Mouse (Mus musculus) olfactory bulb, adult 2 months (tissue): ENCODE results near the gene Fam208b.

Source experiments
- CTCF ChIP-seq: fragments of 200-500 bp; IDR thresholded peaks from 2 replicates; pipeline ENCODE4 v1.5.1; 2012; ENCODE audit warnings: low read depth, mild to moderate bottlenecking, low read length, moderate library complexity; ENCODE audit not compliant: insufficient read depth
- POLR2A ChIP-seq: fragments of 200-500 bp; IDR thresholded peaks from 2 replicates; pipeline ENCODE4 v1.6.1; 2012; ENCODE audit warnings: mild to moderate bottlenecking, low read depth, low read length, moderate library complexity; ENCODE audit not compliant: insufficient read depth

- TF ChIP-seq CTCF (0 out of 2 replicates have a peak, but pooled peaks have one; percentile 7), POLR2A (peak; percentile 62)
These were observed 23.2 kb upstream of the Fam208b start, which contains the start of gene Asb13 for GRCm38 (mm10) chr13:3633895-3634811.
